Mouse (Mus musculus): ENCODE results near the gene Nudt22.

Nudt22 gene

GRCm38 (mm10) chr19:6975537-6976521 lies 20.1 kb downstream of the Nudt22 start, which contains the start of gene Plcb3:
Gene Plcb3 (minus strand): TSS chr19:6976470.
- DNase-seq: no peak

- DNase-seq: peak; percentile 52
Observed at GRCm38 (mm10) chr19:6974211-6975205, 21.4 kb downstream of the Nudt22 start, which contains the start of gene Ppp1r14b. Gene Ppp1r14b (plus strand): TSS chr19:6974968.

GRCm38 (mm10) chr19:6973581-6974190 lies 22.2 kb downstream of the Nudt22 start:
- DNase-seq: no peak

GRCm38 (mm10) chr19:6972247-6972917 lies 23.5 kb downstream of the Nudt22 start:
- no peak for DNase-seq

- no peak for DNase-seq
Observed at GRCm38 (mm10) chr19:6971644-6972043, 24.3 kb downstream of the Nudt22 start.

- no peak for DNase-seq
Observed at GRCm38 (mm10) chr19:6970460-6971085, 25.3 kb downstream of the Nudt22 start.

- no peak for DNase-seq
Observed at GRCm38 (mm10) chr19:6969665-6970381, 26.1 kb downstream of the Nudt22 start.

- no peak for DNase-seq
Observed at GRCm38 (mm10) chr19:6969291-6969664, 26.6 kb downstream of the Nudt22 start.

GRCm38 (mm10) chr19:6968491-6969271 lies 27.2 kb downstream of the Nudt22 start:
- no peak for DNase-seq

GRCm38 (mm10) chr19:6956461-6956860 lies 39.5 kb downstream of the Nudt22 start:
- no peak for DNase-seq

- DNase-seq: no peak
Observed at GRCm38 (mm10) chr19:6955424-6955823, 40.5 kb downstream of the Nudt22 start.

GRCm38 (mm10) chr19:6954046-6954445 lies 41.9 kb downstream of the Nudt22 start:
- DNase-seq: no peak

GRCm38 (mm10) chr19:6952712-6953037 lies 43.2 kb downstream of the Nudt22 start:
- DNase-seq: no peak

- peak; percentile 78 for DNase-seq
Observed at GRCm38 (mm10) chr19:6951994-6952711, 43.8 kb downstream of the Nudt22 start.

- peak; percentile 88 for DNase-seq
Observed at GRCm38 (mm10) chr19:6951381-6951968, 44.4 kb downstream of the Nudt22 start.

GRCm38 (mm10) chr19:6950613-6951153 lies 45.2 kb downstream of the Nudt22 start:
- peak; percentile 62 for DNase-seq

GRCm38 (mm10) chr19:6949951-6950350 lies 46.0 kb downstream of the Nudt22 start:
- no peak for DNase-seq

- no peak for DNase-seq
Observed at GRCm38 (mm10) chr19:6949532-6949931, 46.4 kb downstream of the Nudt22 start.

GRCm38 (mm10) chr19:6948186-6948585 lies 47.7 kb downstream of the Nudt22 start:
- peak; percentile 66 for DNase-seq
